Mouse (Mus musculus) ES-CJ7 (cell line): ENCODE measurements around the gene Utf1.

ENCODE experiments used
- DNase-seq: peaks from one replicate; pipeline ENCODE4 v3.0.0; 2011; ENCODE audit warnings: low read depth, low spot score

Utf1 gene

DNA sequence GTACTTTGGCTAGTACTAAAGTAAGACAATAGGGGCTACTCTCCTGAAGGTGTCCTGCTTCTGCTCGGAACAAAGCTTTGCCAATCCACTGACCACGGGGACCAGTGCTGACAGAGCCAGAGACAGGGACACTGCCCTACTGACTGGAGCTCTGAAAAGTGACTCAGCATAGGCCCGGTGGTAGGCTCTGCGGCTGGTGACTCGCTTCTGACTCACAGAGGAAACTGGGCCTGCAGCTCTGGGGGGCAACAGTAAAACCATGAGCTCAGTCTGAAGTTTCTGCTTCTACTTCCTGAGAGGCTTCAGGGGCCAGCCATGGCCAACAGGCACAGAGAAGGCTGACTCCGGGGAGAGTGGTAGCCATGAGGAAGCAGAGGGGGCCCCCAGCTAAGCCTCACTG lies 27.8 kb downstream of the Utf1 start:
- DNase-seq: no peak

DNA sequence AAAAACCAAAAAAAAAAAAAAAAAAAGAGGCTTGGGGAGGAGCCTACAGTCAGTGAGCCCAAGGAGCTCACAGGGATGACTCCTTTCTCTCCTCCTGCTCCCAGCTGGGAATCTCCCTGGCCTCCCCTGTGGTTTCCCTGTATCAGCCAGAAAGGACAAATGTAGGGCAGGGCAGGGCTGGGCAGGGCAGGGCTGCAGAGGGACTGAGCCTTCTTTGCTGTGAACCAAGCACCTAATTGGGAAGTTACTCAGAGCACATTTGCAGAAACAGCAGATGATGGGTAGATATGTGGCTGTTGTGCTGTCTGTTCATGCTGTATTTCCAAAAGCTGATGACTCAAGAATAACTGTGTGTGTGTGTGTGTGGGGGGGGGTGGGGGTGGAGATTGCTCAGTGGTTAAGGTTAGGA lies 29.3 kb downstream of the Utf1 start:
- peak; percentile 37 for DNase-seq

DNA sequence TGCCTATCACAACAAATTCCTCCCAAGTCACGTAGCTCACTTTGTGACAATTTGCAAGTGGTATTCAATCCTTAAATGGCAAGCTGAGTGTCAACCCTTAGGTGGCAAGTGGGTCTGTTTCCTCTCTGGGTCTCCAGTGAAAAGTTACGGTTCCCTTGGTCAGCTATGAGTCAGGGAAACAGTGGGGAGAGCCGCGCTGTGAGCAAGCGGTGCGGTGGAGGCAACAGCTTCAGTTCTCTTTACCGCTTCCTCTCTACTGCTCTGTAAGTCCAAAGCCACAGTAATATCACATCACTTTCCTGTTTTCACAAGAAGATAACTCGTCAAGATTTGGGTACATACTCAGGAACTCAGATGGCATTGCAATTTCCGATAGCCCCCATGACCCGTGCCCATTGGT lies 30.7 kb downstream of the Utf1 start:
- DNase-seq: no peak

DNA sequence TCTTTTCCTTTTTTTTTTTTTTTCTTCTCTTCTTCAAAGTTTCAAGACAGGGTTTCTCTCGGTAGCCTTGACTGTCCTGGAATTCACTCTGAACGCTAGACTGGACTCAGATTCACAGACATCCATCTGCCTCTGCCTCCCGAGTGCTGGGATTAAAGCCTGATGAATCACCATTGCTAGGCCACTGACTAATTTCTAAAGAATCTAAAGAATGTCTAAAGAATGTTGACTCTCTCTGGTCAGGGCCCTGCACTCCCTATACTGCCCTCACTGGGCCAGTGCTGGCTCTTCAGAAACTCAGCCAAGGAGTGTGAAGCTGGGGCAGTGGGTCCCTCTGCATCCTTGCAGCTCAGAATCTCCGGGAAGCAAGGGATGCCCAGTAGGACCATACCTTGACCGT lies 31.9 kb downstream of the Utf1 start:
- no peak for DNase-seq

DNA sequence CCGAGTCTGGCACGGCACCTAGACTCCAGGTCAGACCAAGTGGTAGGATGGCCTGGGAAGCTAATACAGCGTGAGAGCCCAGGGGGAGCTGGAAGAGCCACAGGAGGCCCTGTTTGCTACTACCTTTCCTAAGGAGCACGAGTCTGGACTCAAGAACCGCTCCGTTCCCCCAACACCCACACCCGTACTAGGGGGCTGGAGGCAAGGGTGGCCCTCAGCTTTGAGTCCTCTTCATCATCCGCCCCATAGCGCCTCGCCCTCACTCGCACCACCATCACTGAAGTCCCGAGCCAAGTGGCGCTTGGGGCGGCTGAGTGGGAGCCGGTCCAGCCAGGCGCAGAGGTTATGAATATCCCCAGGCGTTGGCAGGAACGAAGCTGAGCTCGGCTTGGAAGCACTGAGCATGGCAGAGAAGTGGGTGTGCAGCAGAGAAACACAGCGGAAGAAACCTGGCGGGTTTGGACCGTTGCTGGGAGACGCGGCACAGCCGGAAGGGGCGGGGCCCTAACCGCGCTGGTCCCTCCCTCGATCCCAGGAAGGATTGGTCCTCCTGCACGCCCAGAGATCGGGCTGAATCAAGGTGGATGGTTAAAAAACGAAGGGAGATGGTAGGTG lies 34.8 kb downstream of the Utf1 start, which contains the start of gene 6430531B16Rik:
TSS of gene 6430531B16Rik (minus strand) at position 478 of the 615 bp plus-strand sequence.
- peak; percentile 79 for DNase-seq

DNA sequence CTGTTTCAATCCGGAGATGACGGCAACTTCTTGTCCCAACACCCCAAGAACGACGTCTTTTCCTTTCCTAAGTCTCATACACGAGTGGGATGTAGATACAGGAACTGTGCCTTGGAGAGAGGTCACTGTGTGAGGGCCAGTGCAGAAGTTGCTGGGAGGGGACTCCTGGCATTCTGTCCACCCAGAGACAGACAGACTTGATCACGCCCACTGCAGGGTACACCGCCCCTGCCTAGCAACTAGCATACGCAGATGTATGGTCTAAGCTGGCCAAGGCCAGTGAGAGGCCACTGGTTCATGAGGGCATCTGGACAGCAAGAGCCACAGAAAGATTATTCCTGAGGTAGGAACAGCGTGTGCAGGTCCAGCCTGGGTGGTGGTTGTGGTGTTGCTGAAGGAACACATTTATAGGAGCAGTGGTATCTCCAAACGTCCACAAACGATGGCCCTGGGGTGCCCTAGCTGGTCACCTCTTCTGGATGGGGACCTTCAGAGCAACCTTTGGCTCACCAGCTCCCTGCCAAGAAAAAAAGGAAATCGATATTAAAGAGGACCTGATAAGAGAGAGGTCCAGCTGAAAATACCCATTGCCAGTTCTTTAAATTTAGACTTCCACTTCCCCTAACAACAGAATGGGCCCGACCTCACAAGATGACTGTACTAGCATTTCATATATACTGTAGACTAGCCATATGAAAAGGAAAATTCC lies 35.6 kb downstream of the Utf1 start:
- DNase-seq: no peak

DNA sequence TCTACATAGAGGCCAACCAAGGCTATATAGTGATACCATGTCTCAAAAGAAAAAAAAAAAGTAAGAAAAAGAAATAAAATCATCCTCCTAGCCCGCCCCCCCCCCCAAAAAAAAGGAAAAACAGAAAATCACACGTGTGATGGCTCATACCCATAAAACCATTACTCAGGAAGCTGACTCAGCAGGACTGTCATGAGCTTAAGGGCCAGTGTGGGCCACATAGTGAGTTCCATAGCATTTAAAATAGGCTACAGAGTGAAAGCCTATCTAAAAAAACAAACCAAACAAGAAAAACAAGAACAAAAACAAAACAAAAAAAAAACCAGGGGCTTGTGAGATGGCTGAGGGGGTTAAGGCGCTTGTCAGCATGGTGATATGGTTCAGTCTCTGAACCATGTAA lies 37.2 kb downstream of the Utf1 start:
- DNase-seq: no peak

DNA sequence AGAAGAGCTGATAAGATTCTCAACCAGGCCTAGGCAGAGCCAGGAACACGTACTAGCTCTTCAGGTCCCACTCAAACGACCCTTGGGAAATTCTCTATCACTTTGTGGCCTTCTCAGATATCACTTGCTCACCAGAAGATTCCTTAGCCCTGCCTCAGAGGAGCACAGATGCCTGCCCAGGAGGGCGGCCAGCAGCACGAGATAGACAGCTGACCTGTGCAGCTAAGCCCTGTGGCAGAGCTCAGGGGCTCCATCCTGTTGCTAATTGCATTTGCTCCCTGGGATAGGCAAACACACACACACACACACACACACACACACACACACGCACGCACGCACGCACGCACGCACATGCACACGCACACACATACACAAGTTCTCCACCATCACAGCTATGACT lies 38.5 kb downstream of the Utf1 start:
- no peak for DNase-seq

DNA sequence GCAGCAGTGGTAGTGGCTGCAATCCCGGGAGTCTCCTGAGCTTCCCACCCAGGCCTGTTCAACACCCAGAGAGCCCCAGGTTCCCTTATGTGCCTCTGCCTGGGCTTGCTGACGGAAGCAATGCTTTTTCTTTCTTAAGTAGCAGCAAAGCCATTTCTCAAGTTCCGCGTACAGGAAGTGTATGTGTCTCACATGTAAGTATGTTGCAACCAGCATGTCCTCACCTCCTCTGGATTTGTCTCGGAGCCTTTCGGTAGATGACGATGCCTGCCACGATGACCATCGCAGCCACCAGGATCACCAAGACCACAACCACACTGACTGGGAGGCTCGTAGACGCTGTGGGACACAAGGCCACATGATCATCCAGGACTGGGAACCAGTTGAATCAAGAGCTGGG lies 40.9 kb downstream of the Utf1 start:
- no peak for DNase-seq

DNA sequence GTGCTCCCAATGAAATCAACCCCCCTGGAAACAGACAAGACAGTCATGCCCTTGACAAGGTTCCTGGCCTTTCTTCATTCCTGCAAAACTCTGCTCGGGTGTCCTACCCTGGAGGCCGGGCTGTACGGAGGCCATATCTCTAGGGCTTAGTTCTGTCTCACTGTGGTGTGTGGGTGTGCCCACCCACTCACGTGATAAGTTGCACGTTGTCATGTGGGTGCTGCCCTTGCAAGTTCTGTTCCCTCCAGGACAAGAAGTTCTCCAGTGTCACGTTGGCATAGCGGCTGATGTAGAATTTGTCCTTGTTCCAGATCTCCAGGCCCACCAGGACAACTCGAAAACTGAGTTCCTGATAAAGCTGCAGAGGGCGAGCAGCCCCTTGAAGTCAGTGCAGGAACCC lies 44.7 kb downstream of the Utf1 start:
- DNase-seq: no peak

DNA sequence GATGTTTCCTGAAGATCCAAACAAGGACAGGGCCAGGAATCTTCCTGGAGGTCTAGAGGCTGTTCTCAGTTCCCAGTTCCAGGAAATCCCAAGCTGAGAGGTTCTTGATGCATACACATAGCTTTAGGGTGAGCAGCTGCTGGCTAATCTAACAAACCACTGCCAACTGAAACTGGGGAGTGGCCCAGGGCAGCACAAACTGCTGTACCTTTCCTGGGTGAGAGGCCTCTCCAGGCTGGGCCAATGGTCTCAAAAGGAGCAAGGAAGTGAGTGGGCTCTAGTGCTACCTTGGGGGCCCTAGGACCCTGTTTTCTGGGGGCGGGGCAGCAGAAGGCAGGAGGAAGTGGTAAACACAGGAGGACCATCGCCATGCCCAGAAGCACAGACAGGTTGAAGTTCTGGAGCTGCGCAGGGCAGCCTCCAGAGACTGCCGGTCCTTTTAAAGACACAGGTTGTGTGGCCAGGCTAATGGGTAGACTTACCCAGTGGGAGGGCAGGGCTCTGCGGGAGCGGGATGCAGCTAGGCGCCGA lies 47.3 kb downstream of the Utf1 start:
- DNase-seq: no peak

DNA sequence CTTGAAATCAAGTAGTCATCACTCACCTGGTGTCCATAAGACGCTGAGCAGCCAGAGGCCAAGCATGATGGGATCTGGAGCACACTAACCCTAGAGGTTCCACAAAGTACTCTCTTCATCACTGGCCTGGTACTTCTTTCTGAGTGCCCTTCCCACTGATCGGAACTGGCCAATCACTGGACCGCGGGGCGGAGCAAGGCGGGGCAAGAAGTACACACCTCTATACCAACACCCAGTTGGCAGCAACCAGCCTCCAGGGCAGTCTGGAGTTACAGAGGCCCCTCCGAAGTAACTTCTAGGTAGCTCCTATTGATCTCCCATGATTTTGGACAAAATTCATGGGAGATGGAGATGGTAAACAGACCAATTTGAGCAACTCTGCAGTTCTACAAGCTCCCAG lies 48.8 kb downstream of the Utf1 start, which contains the start of gene Adam8:
TSS of gene Adam8 (minus strand) at position 157 of the 400 bp plus-strand sequence.
- DNase-seq: peak; percentile 40

DNA sequence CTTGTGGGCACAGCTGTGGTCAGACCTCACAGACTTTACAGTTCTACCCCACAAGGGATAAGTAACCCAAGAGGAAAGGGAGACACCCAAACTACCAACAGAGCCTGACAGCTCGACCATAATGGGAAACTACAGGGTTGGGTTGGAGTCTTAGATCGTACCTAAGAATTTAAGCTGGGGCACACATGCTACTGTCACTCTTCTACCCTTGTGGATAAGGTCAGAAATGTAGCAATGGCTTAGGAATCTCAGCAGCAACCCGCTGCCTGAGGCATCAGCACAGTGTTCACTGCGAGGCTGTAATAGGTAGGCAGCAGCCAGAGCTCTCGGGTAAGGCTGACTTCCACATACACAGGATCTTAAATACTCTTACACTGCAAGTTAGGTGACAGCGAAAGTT lies 49.9 kb downstream of the Utf1 start:
- DNase-seq: no peak

DNA sequence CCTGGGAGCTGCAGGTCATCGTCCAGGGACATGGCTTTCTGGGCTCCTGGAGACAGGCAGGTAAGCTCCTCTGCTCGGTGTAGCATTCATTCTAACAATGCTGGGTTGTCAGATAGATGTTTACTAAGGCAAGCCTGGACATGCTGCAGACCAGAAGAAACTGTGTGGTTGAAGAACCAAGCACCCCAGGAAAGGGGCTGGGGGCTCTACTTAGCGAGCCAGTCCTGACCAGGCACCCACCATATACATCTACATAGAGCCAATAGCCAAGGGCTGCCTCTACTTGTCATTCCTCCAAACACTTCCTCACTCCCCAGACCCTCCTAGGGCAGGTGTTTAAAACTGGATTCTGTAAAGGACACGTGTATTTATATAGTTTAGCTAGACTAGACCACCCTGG lies 50.6 kb downstream of the Utf1 start:
- no peak for DNase-seq

DNA sequence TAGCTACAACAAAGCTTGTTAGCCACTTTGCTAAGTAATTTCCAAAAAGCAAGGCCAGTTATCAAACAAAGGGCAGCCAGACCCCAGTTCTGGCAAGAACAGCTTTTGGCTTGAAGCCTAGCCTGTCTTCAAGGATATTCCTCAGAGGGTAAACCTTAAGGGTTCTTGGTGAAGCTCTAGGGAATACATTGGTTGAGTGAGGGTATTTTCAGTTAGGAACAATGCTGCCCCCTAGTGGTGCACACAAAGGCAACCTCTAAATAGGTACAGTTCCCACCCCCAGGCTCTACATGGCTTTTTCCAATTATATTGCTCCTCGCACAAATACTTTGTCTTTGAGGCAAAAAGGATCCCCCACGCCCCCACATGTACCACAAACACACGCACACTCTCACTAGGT lies 51.1 kb downstream of the Utf1 start:
- DNase-seq: peak; percentile 83
